Mouse (Mus musculus) Patski (cell line): ENCODE measurements at regions not wholly inside any gene's neighbourhood (a gene's known extent, or its start where the extent isn't known, plus 50 kb on each side); places are given as distances from the start of the nearest gene placed in this dataset.

ENCODE experiments used
- ATAC-seq: fragments of 100-300 bp; one replicate; pipeline ENCODE4 v1.8.0; 2021
- CTCF ChIA-PET: fragments of 350-600 bp; sonication (Branson Sonifier 250); formaldehyde crosslinking; loops from one replicate; lab custom pipeline; 2022; ENCODE audit warnings: inconsistent platforms; lab: Charles Lee
- POLR2A ChIA-PET: fragments of 350-600 bp; sonication (Branson Sonifier 250); formaldehyde crosslinking; loops from one replicate; lab custom pipeline; 2022; ENCODE audit warnings: antibody characterized with exemption, inconsistent platforms; lab: Charles Lee
- DNase-seq: peaks from one replicate; pipeline ENCODE4 v3.0.0-alpha.2; 2011; ENCODE audit warnings: low read depth, low spot score
- H3K27me3 ChIP-seq: fragments of 371-371 bp; one replicate; pipeline ENCODE4 v1.5.1; 2021
- CTCF ChIP-seq: fragments of 100-300 bp; IDR thresholded peaks from one replicate; pipeline ENCODE4 v1.5.1; 2021
- in situ Hi-C: fragments of 300-500 bp; cut with MboI; formaldehyde crosslinking; loops from 3 replicates; pipeline ENCODE4 v1.11.1; 2018; ENCODE audit warnings: low pct_unique_long_range_greater_than_20kb, mixed read lengths

GRCm38 (mm10) chr4:72481748-72482147 is 281.0 kb upstream of the Tle1 start:
- ChIA-PET CTCF (no interaction called here), POLR2A (interaction anchor here (0.7 kb wide), 1 partner anchor 936 kb away, joined by 4 read pairs; no protein-coding TSS in a partner anchor)
- DNase-seq (no peak), ATAC-seq (no peak)
- TF ChIP-seq CTCF = no peak
- H3K27me3 ChIP-seq = no peaks in the 10 kb centered on the region
- in situ Hi-C loops = no loop called here

GRCm38 (mm10) chr4:72480535-72480934 is 279.8 kb upstream of the Tle1 start:
- in situ Hi-C loops = no loop called here
- CTCF ChIA-PET = no interaction called here
- DNase-seq (no peak), ATAC-seq (no peak)
- TF ChIP-seq CTCF = no peak
- POLR2A ChIA-PET = no interaction called here
- H3K27me3 ChIP-seq = no peaks in the 10 kb centered on the region

GRCm38 (mm10) chr4:72469236-72469875 is 268.6 kb upstream of the Tle1 start:
- ChIA-PET CTCF (no interaction called here), POLR2A (no interaction called here)
- DNase-seq (no peak), ATAC-seq (no peak)
- no peak for TF ChIP-seq CTCF
- in situ Hi-C loops = no loop called here
- no peaks in the 10 kb centered on the region for H3K27me3 ChIP-seq

GRCm38 (mm10) chr4:72444177-72444770 is 243.6 kb upstream of the Tle1 start:
- no peak for DNase-seq
- no peaks in the 10 kb centered on the region for H3K27me3 ChIP-seq
- CTCF ChIA-PET = no interaction called here
- ATAC-seq = no peak
- TF ChIP-seq CTCF = no peak
- POLR2A ChIA-PET = no interaction called here
- in situ Hi-C loops = no loop called here

- DNase-seq = no peak
Observed at GRCm38 (mm10) chr4:72437367-72437766, 236.6 kb upstream of the Tle1 start.

GRCm38 (mm10) chr4:72425316-72425715 is 224.6 kb upstream of the Tle1 start:
- in situ Hi-C loops = no loop called here
- POLR2A ChIA-PET = no interaction called here
- ATAC-seq = no peak
- no peaks in the 10 kb centered on the region for H3K27me3 ChIP-seq
- no peak for DNase-seq
- CTCF ChIA-PET = no interaction called here
- TF ChIP-seq CTCF = no peak

More at GRCm38 (mm10) chr4:72437367-72437766, 236.6 kb upstream of the Tle1 start:
- CTCF ChIA-PET = no interaction called here
- in situ Hi-C loops = no loop called here
- POLR2A ChIA-PET = no interaction called here
- no peak for ATAC-seq
- TF ChIP-seq CTCF = no peak
- H3K27me3 ChIP-seq = no peaks in the 10 kb centered on the region

GRCm38 (mm10) chr4:72412100-72412788 is 211.5 kb upstream of the Tle1 start:
- ATAC-seq (no peak), DNase-seq (no peak)
- in situ Hi-C loops = no loop called here
- no peak for TF ChIP-seq CTCF
- POLR2A ChIA-PET = no interaction called here
- CTCF ChIA-PET = no interaction called here
- H3K27me3 ChIP-seq = no peaks in the 10 kb centered on the region

- no peak for DNase-seq
- no peak for TF ChIP-seq CTCF
- no peaks in the 10 kb centered on the region for H3K27me3 ChIP-seq
- POLR2A ChIA-PET = no interaction called here
- CTCF ChIA-PET = no interaction called here
- no peak for ATAC-seq
- in situ Hi-C loops = no loop called here
Observed at GRCm38 (mm10) chr4:72411343-72411742, 210.6 kb upstream of the Tle1 start.

GRCm38 (mm10) chr4:72400759-72401158 is 200.0 kb upstream of the Tle1 start:
- no peaks in the 10 kb centered on the region for H3K27me3 ChIP-seq
- no peak for ATAC-seq
- ChIA-PET CTCF (no interaction called here), POLR2A (no interaction called here)
- DNase-seq = no peak
- in situ Hi-C loops = no loop called here
- TF ChIP-seq CTCF = no peak

- in situ Hi-C loops = no loop called here
- H3K27me3 ChIP-seq = no peaks in the 10 kb centered on the region
- TF ChIP-seq CTCF = no peak
- ChIA-PET POLR2A (no interaction called here), CTCF (no interaction called here)
- ATAC-seq (no peak), DNase-seq (no peak)
Observed at GRCm38 (mm10) chr4:72391887-72392435, 191.2 kb upstream of the Tle1 start.
